Mouse (Mus musculus) liver, embryonic 13.5 days (tissue): ENCODE results near the gene Pno1. TPM values are rescaled to one million over a fixed set of nuclear protein-coding genes. Genes with fewer than 3 reads are reported as not detected.
A peak's percentile ranks its signal among the peaks of the same experiment; 100 is the strongest.

Experiments used
- ATAC-seq: fragments of 200-750 bp; cut with Nextera tagmentation; 2 replicates; pipeline ENCODE4 v1.8.0; 2017; ENCODE audit warnings: low read depth, mild to moderate bottlenecking, moderate number of reproducible peaks, moderate library complexity
- DNase-seq: peaks from one replicate; pipeline ENCODE4 v3.0.0; 2022
- H3K27ac ChIP-seq: fragments of 300-500 bp; sonication (generic); 2 replicates; pipeline ENCODE4 v1.5.1; 2015; ENCODE audit warnings: moderate library complexity, mild to moderate bottlenecking, inconsistent platforms
- H3K27me3 ChIP-seq: fragments of 300-500 bp; sonication (generic); 2 replicates; pipeline ENCODE4 v1.6.1; 2015; ENCODE audit warnings: mild to moderate bottlenecking, inconsistent platforms
- H3K36me3 ChIP-seq: fragments of 300-500 bp; sonication (generic); 2 replicates; pipeline ENCODE4 v1.6.1; 2015; ENCODE audit warnings: mild to moderate bottlenecking, inconsistent platforms
- H3K4me1 ChIP-seq: fragments of 300-500 bp; sonication (generic); replicated peaks from 2 replicates; pipeline ENCODE4 v1.6.1; 2015; ENCODE audit warnings: inconsistent platforms
- H3K4me2 ChIP-seq: fragments of 300-500 bp; sonication (generic); 2 replicates; pipeline ENCODE4 v1.6.1; 2015; ENCODE audit warnings: inconsistent platforms, mild to moderate bottlenecking, moderate library complexity
- H3K4me3 ChIP-seq: fragments of 300-500 bp; sonication (generic); replicated peaks from 2 replicates; pipeline ENCODE4 v1.5.1; 2015; ENCODE audit warnings: mild to moderate bottlenecking, inconsistent platforms
- H3K9ac ChIP-seq: fragments of 300-500 bp; sonication (generic); 2 replicates; pipeline ENCODE4 v1.6.1; 2015; ENCODE audit warnings: mild to moderate bottlenecking, inconsistent platforms
- H3K9me3 ChIP-seq: fragments of 300-500 bp; sonication (generic); replicated peaks from 2 replicates; pipeline ENCODE4 v1.6.1; 2016; ENCODE audit warnings: inconsistent platforms
- WGBS: fragments of 180-500 bp; shearing (Covaris S2); methylation state at CpG from one replicate; pipeline ENCODE4 v1.1.7; 2015; ENCODE audit not compliant: insufficient replicate concordance; 5-methylcytosine and 5-hydroxymethylcytosine counted together
- polyA plus RNA-seq: library from polyadenylated mRNA; unstranded; fragments of >200 nt; fragmentation: Nextera tagmentation; extraction: Ambion mirVana; gene quantifications from 2 replicates; pipeline ENCODE4 v1.2.1, GENCODE M21; 2015

The Pno1 gene
- polyA plus RNA-seq, 1 experiment from 2014 or later, result 68.0 TPM

GRCm38 (mm10) chr11:17172300-17172699 is 39.1 kb downstream of the Pno1 start:
- ATAC-seq (no peak), DNase-seq (no peak)
- no peak overlapping the region for H3K9ac ChIP-seq
- H3K27me3 ChIP-seq, result no peaks in the 10 kb centered on the region
- no peaks in the 10 kb centered on the region for H3K9me3 ChIP-seq
- peaks cover 39% of the 10 kb centered on the region for H3K4me1 ChIP-seq
- 88% methylated on average over 4 of the region's 4 CpGs for WGBS
- no peak overlapping the region for H3K4me3 ChIP-seq
- H3K27ac ChIP-seq, result no peak overlapping the region
- H3K4me2 ChIP-seq, result no peak overlapping the region
- H3K36me3 ChIP-seq, result peaks cover 7% of the 10 kb centered on the region; the same call in 1 of the 2 replicates

GRCm38 (mm10) chr11:17170938-17171729 is 40.2 kb downstream of the Pno1 start:
- no peaks in the 10 kb centered on the region for H3K27me3 ChIP-seq
- DNase-seq, result no peak

GRCm38 (mm10) chr11:17169262-17169661 is 42.1 kb downstream of the Pno1 start:
- Histone ChIP-seq H3K4me2 (no peak overlapping the region), H3K36me3 (peaks cover 7% of the 10 kb centered on the region; the same call in 1 of the 2 replicates), H3K27ac (0 out of 2 replicates have a peak overlapping the region, but pooled peaks have one; percentile 24), H3K9me3 (no peaks in the 10 kb centered on the region), H3K4me3 (no peak overlapping the region), H3K4me1 (peaks cover 61% of the 10 kb centered on the region), H3K27me3 (no peaks in the 10 kb centered on the region), H3K9ac (no peak overlapping the region)
- no peak for DNase-seq
- whole genome bisulfite sequencing, result 73% methylated on average over 2 of the region's 2 CpGs
- no peak for ATAC-seq

More at GRCm38 (mm10) chr11:17170938-17171729, 40.2 kb downstream of the Pno1 start:
- WGBS, result 78% methylated on average over 1 of the region's 1 CpGs
- no peak overlapping the region for H3K4me2 ChIP-seq
- H3K27ac ChIP-seq, result no peak overlapping the region
- peaks cover 7% of the 10 kb centered on the region; the same call in 1 of the 2 replicates for H3K36me3 ChIP-seq
- peaks cover 47% of the 10 kb centered on the region for H3K4me1 ChIP-seq
- H3K9ac ChIP-seq, result no peak overlapping the region
- no peak overlapping the region for H3K4me3 ChIP-seq
- H3K9me3 ChIP-seq, result no peaks in the 10 kb centered on the region
- no peak for ATAC-seq

- Histone ChIP-seq H3K36me3 (no peaks in the 10 kb centered on the region), H3K4me1 (peaks cover 80% of the 10 kb centered on the region), H3K27me3 (no peaks in the 10 kb centered on the region), H3K4me3 (no peak overlapping the region), H3K9me3 (no peaks in the 10 kb centered on the region), H3K9ac (no peak overlapping the region), H3K27ac (no peak overlapping the region), H3K4me2 (no peak overlapping the region)
- 71% methylated on average over 7 of the region's 7 CpGs for WGBS
- ATAC-seq (no peak), DNase-seq (no peak)
Measured at GRCm38 (mm10) chr11:17166627-17167026, 44.7 kb downstream of the Pno1 start.

GRCm38 (mm10) chr11:17163956-17164355 is 47.4 kb downstream of the Pno1 start:
- no peak for ATAC-seq
- no peak overlapping the region for H3K4me2 ChIP-seq
- H3K4me1 ChIP-seq, result peaks cover 73% of the 10 kb centered on the region

GRCm38 (mm10) chr11:17160242-17160641 is 51.1 kb downstream of the Pno1 start:
- WGBS, result under 1% methylated on average over 12 of the region's 12 CpGs
- Histone ChIP-seq H3K4me3 (peak overlapping the region; percentile 96), H3K27ac (peak overlapping the region; percentile 93), H3K4me1 (peaks cover 48% of the 10 kb centered on the region), H3K9ac (peak overlapping the region; percentile 97), H3K36me3 (no peaks in the 10 kb centered on the region), H3K9me3 (no peaks in the 10 kb centered on the region), H3K4me2 (peak overlapping the region; percentile 93), H3K27me3 (no peaks in the 10 kb centered on the region)
- DNase-seq, result peak; percentile 40
- ATAC-seq, result no peak

More at GRCm38 (mm10) chr11:17163956-17164355, 47.4 kb downstream of the Pno1 start:
- Histone ChIP-seq H3K4me3 (no peak overlapping the region), H3K9ac (no peak overlapping the region), H3K9me3 (no peaks in the 10 kb centered on the region), H3K36me3 (no peaks in the 10 kb centered on the region), H3K27me3 (no peaks in the 10 kb centered on the region), H3K27ac (no peak overlapping the region)
- WGBS, result 79% methylated on average over 1 of the region's 1 CpGs
- DNase-seq, result no peak

GRCm38 (mm10) chr11:17159738-17160241 is 51.6 kb downstream of the Pno1 start:
- H3K4me3 ChIP-seq, result peak overlapping the region; percentile 96
- H3K27ac ChIP-seq, result peak overlapping the region; percentile 93
- under 1% methylated on average over 46 of the region's 46 CpGs for WGBS
- peaks cover 44% of the 10 kb centered on the region for H3K4me1 ChIP-seq
- H3K27me3 ChIP-seq, result no peaks in the 10 kb centered on the region
- H3K9me3 ChIP-seq, result no peaks in the 10 kb centered on the region
- peak; percentile 30 for DNase-seq
- peak overlapping the region; percentile 97 for H3K9ac ChIP-seq
- H3K4me2 ChIP-seq, result peak overlapping the region; percentile 93
- no peaks in the 10 kb centered on the region for H3K36me3 ChIP-seq
- ATAC-seq, result peak; percentile 25

GRCm38 (mm10) chr11:17158858-17159737 is 52.3 kb downstream of the Pno1 start, which contains the start of gene Ppp3r1:
Gene Ppp3r1 (plus strand): TSS chr11:17159263.
- Histone ChIP-seq H3K36me3 (no peaks in the 10 kb centered on the region), H3K27me3 (no peaks in the 10 kb centered on the region), H3K27ac (peak within 1 kb of the TSS; percentile 93), H3K9ac (peak within 1 kb of the TSS; percentile 97), H3K4me3 (peak within 1 kb of the TSS; percentile 96), H3K4me2 (peak within 1 kb of the TSS; percentile 93), H3K9me3 (no peaks in the 10 kb centered on the region), H3K4me1 (peaks cover 40% of the 10 kb centered on the region)
- WGBS, result under 1% methylated on average over 86 of the region's 89 CpGs
- peak; percentile 97 for ATAC-seq
- DNase-seq, result peak; percentile 94

Other genes with a start within 250 kb of the Pno1 start
- gene Cnrip1, start 160.0 kb downstream of the Pno1 start, polyA plus RNA-seq, result 3.4 and 4.2 TPM in 2 replicates
- 25.6 and 32.7 TPM in 2 replicates for gene Plek, start 159.2 kb downstream of the Pno1 start, polyA plus RNA-seq
- gene Ppp3r1, start 52.3 kb downstream of the Pno1 start, polyA plus RNA-seq, result 37.6 and 45.3 TPM in 2 replicates
- gene Wdr92, start 29.5 kb downstream of the Pno1 start, polyA plus RNA-seq, result 15.1 and 17.9 TPM in 2 replicates
- gene C1d, start 46.0 kb upstream of the Pno1 start, polyA plus RNA-seq, result 55.0 and 63.2 TPM in 2 replicates